Mouse (Mus musculus) limb, embryonic 12.5 days (tissue): ENCODE data around the gene H2-Ke6. TPM values are rescaled to one million over a fixed set of nuclear protein-coding genes. Genes with fewer than 3 reads are reported as not detected.
"Not testable (repeated sequence)": the region's sequence is repeated elsewhere in the genome, so short reads cannot be mapped to it uniquely, and the experiment has no call there.

Experiments used
- ATAC-seq: fragments of 200-750 bp; cut with Nextera tagmentation; 2 replicates; pipeline ENCODE4 v1.8.0; 2017; ENCODE audit warnings: low read depth, moderate TSS enrichment; ENCODE audit not compliant: insufficient number of reproducible peaks, insufficient read depth, low FRiP score, low TSS enrichment
- H3K27ac ChIP-seq: fragments of 300-500 bp; sonication (generic); 2 replicates; pipeline ENCODE4 v1.5.1; 2016; ENCODE audit warnings: mild to moderate bottlenecking, moderate library complexity
- H3K27me3 ChIP-seq: fragments of 300-500 bp; sonication (generic); 2 replicates; pipeline ENCODE4 v1.6.1; 2016; ENCODE audit warnings: mild to moderate bottlenecking, moderate library complexity
- H3K36me3 ChIP-seq: fragments of 300-500 bp; sonication (generic); 2 replicates; pipeline ENCODE4 v1.6.1; 2016; ENCODE audit warnings: mild to moderate bottlenecking, moderate library complexity
- H3K4me1 ChIP-seq: fragments of 300-500 bp; sonication (generic); replicated peaks from 2 replicates; pipeline ENCODE4 v1.6.1; 2016
- H3K4me2 ChIP-seq: fragments of 300-500 bp; sonication (generic); 2 replicates; pipeline ENCODE4 v1.6.1; 2016; ENCODE audit warnings: mild to moderate bottlenecking, moderate library complexity
- H3K4me3 ChIP-seq: fragments of 300-500 bp; sonication (generic); replicated peaks from 2 replicates; pipeline ENCODE4 v1.5.1; 2016; ENCODE audit warnings: mild to moderate bottlenecking
- H3K9ac ChIP-seq: fragments of 300-500 bp; sonication (generic); replicated peaks from 2 replicates; pipeline ENCODE4 v1.6.1; 2016; ENCODE audit warnings: mild to moderate bottlenecking, moderate library complexity
- H3K9me3 ChIP-seq: fragments of 300-500 bp; sonication (generic); 2 replicates; pipeline ENCODE4 v1.6.1; 2016; ENCODE audit warnings: mild to moderate bottlenecking, moderate library complexity
- WGBS: fragments of 180-500 bp; shearing (Covaris S2); methylation state at CpG from one replicate; pipeline ENCODE4 v1.1.7; 2016; 5-methylcytosine and 5-hydroxymethylcytosine counted together
- polyA plus RNA-seq: library from polyadenylated mRNA; unstranded; fragments of >200 nt; fragmentation: Nextera tagmentation; extraction: Ambion mirVana; gene quantifications from 2 replicates; pipeline ENCODE4 v1.2.1, GENCODE M21; 2016

Gene H2-Ke6
- polyA plus RNA-seq, 1 experiment from 2014 or later, result 56.8 TPM

DNA sequence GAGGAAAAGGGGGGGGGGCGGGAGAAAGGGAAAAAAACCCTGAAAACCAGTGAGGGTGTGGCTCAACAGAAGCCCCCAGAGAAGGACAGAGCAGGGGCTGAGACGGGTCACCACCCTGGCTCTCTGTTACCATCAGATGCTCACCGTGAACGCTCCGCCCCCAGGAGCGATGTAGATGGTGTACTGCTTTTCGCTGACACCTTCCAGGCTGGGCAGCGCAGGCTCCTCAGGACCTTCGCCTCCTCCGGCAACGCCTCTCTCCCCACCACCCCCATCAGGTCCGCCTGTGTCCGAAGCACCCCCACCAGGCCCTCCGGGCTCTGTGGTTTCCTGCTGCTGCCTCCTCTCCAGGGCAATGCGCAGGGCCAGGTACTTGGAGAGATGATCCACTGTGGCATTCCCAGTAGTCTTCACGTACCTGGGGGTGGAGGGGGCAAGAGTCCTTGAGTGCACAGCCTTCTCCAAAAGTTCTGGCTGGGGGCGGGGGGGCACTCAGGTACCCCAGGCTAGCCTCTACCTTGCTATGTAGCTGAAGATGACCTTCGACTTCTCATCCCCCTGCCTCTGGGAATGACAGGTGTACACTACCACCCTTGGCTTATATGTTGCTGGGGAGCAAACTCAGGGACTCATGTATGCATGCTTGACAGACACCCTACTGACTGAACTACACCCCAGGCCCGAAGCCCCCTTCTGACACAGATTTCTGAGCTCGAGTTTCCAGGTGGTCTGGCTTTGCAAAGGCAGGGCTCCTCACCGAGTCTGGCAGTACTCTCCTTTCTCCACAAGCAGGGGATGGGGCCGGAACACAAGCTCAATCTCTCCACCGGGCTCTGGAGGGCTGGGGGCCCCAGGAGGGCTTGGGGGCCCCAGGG, 6.1 kb downstream of the H2-Ke6 start:
- H3K4me3 ChIP-seq, result no peak overlapping the region

GRCm38 (mm10) chr17:34013436-34013835, 14.4 kb downstream of the H2-Ke6 start:
- Histone ChIP-seq H3K9ac (no peak overlapping the region), H3K9me3 (0 out of 2 replicates have a peak, but pooled peaks cover 9% of the 10 kb centered on the region), H3K4me3 (no peak overlapping the region), H3K36me3 (no peaks in the 10 kb centered on the region), H3K27me3 (no peaks in the 10 kb centered on the region), H3K4me2 (no peak overlapping the region), H3K27ac (no peak overlapping the region), H3K4me1 (no peaks in the 10 kb centered on the region)
- WGBS, result 95% methylated on average over 8 of the region's 8 CpGs
- no peak for ATAC-seq

More for the DNA sequence above, 6.1 kb downstream of the H2-Ke6 start:
- 93% methylated on average over 22 of the region's 23 CpGs for WGBS
- H3K9ac ChIP-seq, result no peak overlapping the region
- peaks cover 25% of the 10 kb centered on the region for H3K4me1 ChIP-seq
- peaks cover 35% of the 10 kb centered on the region for H3K36me3 ChIP-seq
- no peak overlapping the region for H3K27ac ChIP-seq
- H3K27me3 ChIP-seq, result no peaks in the 10 kb centered on the region
- peaks cover 20% of the 10 kb centered on the region for H3K9me3 ChIP-seq
- no peak overlapping the region; the same call in 1 of the 2 replicates for H3K4me2 ChIP-seq
- ATAC-seq, result no peak

- 69% methylated on average over 5 of the region's 5 CpGs for WGBS
- H3K27me3 ChIP-seq, result 0 out of 2 replicates have a peak, but pooled peaks cover 5% of the 10 kb centered on the region
- H3K4me1 ChIP-seq, result no peaks in the 10 kb centered on the region
- no peak overlapping the region for H3K9ac ChIP-seq
- H3K4me3 ChIP-seq, result no peak overlapping the region
- ATAC-seq, result no peak
- 0 out of 2 replicates have a peak, but pooled peaks cover 2% of the 10 kb centered on the region for H3K9me3 ChIP-seq
- no peak overlapping the region for H3K27ac ChIP-seq
- no peaks in the 10 kb centered on the region for H3K36me3 ChIP-seq
- no peak overlapping the region for H3K4me2 ChIP-seq
Measured at GRCm38 (mm10) chr17:34010156-34010555, 17.7 kb downstream of the H2-Ke6 start.

DNA sequence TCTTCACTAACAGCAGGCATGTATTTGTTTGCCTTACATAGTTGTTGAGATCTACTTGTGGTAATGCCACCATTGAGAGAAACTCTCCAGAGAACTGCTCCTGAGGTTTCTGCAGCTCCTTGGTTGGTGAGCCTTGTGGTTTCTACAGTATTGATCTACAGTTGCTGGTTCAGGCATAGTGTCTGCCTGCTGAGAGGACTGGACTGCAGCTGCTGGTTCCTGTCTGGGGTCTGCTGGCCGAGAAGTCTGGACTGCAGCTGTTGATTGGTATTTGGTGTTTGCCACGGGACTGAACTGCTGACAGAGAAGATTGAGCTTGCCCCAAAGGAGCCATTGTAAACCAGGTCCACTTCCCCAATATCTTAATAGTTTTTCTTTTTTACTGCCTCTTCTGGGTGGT, 21.3 kb downstream of the H2-Ke6 start:
- ATAC-seq, result no peak
- Histone ChIP-seq H3K4me1 (no peaks in the 10 kb centered on the region), H3K9me3 (no peaks in the 10 kb centered on the region), H3K4me3 (no peak overlapping the region), H3K27ac (no peak overlapping the region), H3K27me3 (peaks cover 21% of the 10 kb centered on the region), H3K9ac (no peak overlapping the region), H3K4me2 (no peak overlapping the region), H3K36me3 (no peaks in the 10 kb centered on the region)
- 35% methylated on average over 2 of the region's 2 CpGs for whole genome bisulfite sequencing

DNA sequence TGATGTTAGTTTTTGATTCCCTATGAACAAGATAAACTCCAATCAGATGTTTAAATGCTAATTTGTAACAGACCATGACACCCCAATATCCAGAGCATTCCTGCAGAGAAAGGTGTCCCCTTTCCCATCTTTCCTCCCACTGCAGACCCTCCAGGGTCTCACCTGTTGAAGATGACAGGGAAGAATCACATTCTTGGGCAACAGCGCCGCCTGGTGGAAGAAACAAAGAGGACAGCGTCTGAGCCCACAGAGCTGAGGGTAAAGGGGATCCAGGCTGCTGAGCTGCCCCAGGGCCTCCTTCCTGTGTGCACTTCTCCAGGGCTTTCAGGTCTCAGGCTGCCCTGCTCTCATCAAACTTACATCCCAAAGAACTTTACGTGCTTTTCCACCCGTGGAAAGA, 24.4 kb downstream of the H2-Ke6 start:
- no peak overlapping the region for H3K4me2 ChIP-seq
- WGBS, result 7% methylated on average over 5 of the region's 5 CpGs
- peaks cover 8% of the 10 kb centered on the region; the same call in 1 of the 2 replicates for H3K4me1 ChIP-seq
- peaks cover 52% of the 10 kb centered on the region for H3K27me3 ChIP-seq
- H3K36me3 ChIP-seq, result no peaks in the 10 kb centered on the region
- no peaks in the 10 kb centered on the region for H3K9me3 ChIP-seq
- no peak overlapping the region for H3K27ac ChIP-seq
- no peak for ATAC-seq
- no peak overlapping the region for H3K4me3 ChIP-seq
- no peak overlapping the region for H3K9ac ChIP-seq

DNA sequence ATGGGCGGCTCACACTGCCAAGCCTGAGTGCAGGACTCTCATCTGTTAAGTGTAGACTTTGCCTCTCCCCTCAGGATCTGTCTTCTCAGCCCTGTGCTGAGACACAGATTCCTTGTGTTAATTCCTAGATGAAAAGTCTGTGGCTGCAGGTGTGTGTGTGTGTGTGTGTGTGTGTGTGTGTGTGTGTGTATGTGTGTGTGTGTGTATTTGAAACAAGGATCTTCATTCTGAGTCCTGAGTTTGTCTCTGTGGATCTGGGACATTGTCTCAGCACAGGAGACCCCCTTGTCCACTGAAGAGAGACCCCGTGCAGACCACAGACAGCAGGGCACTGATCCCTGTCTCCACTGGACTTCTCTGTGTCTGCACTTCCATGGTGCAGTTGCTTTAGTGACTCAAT, 27.1 kb downstream of the H2-Ke6 start:
- Histone ChIP-seq H3K4me3 (0 out of 2 replicates have a peak overlapping the region, but pooled peaks have one; percentile 50), H3K27me3 (peaks cover 71% of the 10 kb centered on the region)

GRCm38 (mm10) chr17:34000150-34000537, 27.7 kb downstream of the H2-Ke6 start, which contains the start of gene H2-K1:
TSS of gene H2-K1 (minus strand) at chr17:34000347.
- Histone ChIP-seq H3K4me1 (peaks cover 8% of the 10 kb centered on the region; the same call in 1 of the 2 replicates), H3K36me3 (no peaks in the 10 kb centered on the region), H3K27ac (no peak within 1 kb of the TSS), H3K9ac (peak within 1 kb of the TSS; percentile 60), H3K4me2 (peak within 1 kb of the TSS; percentile 88), H3K9me3 (no peaks in the 10 kb centered on the region), H3K4me3 (peak within 1 kb of the TSS; percentile 50), H3K27me3 (peaks cover 72% of the 10 kb centered on the region)
- ATAC-seq, result peak; percentile 47; the same call in 1 of the 2 replicates
- under 1% methylated on average over 30 of the region's 30 CpGs for WGBS

More for the DNA sequence above, 27.1 kb downstream of the H2-Ke6 start:
- not testable (repeated sequence) for ATAC-seq, H3K4me1 ChIP-seq, H3K9me3 ChIP-seq, H3K4me2 ChIP-seq, H3K27ac ChIP-seq, H3K9ac ChIP-seq, H3K36me3 ChIP-seq
- 54% methylated on average over 2 of the region's 2 CpGs for WGBS

GRCm38 (mm10) chr17:33999341-34000149, 28.3 kb downstream of the H2-Ke6 start:
- no peak overlapping the region for H3K27ac ChIP-seq
- H3K27me3 ChIP-seq, result peaks cover 72% of the 10 kb centered on the region
- H3K4me2 ChIP-seq, result peak overlapping the region; percentile 88
- peak overlapping the region; percentile 60 for H3K9ac ChIP-seq
- H3K4me1 ChIP-seq, result peaks cover 8% of the 10 kb centered on the region; the same call in 1 of the 2 replicates
- no peak for ATAC-seq
- no peaks in the 10 kb centered on the region for H3K9me3 ChIP-seq
- H3K36me3 ChIP-seq, result no peaks in the 10 kb centered on the region
- WGBS, result 2% methylated on average over 75 of the region's 87 CpGs
- peak overlapping the region; percentile 50 for H3K4me3 ChIP-seq

DNA sequence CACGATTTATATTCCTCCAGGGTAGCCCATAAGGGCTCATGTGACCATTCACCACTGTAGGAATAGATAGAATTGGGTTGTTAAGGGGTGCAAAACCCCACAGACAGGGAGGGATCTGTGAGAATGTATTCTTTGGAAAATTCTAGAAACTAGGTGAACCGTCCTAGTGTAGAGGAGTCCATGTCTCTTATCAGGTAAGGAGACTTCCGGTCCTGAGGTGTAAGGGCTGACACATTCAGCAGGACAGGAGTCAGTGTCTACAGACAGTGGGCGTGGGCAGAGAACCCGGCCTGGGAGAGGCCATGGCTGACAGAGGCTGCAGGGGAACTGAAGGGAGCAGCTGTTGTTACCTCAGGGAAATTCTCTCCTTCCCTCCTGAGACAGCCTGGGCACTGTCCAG, 29.2 kb downstream of the H2-Ke6 start:
- ATAC-seq, H3K9ac ChIP-seq, H3K4me3 ChIP-seq, H3K27ac ChIP-seq, H3K36me3 ChIP-seq, H3K4me2 ChIP-seq, H3K9me3 ChIP-seq, H3K4me1 ChIP-seq: not testable (repeated sequence)
- 51% methylated on average over 5 of the region's 5 CpGs for WGBS
- H3K27me3 ChIP-seq, result peaks cover 69% of the 10 kb centered on the region

DNA sequence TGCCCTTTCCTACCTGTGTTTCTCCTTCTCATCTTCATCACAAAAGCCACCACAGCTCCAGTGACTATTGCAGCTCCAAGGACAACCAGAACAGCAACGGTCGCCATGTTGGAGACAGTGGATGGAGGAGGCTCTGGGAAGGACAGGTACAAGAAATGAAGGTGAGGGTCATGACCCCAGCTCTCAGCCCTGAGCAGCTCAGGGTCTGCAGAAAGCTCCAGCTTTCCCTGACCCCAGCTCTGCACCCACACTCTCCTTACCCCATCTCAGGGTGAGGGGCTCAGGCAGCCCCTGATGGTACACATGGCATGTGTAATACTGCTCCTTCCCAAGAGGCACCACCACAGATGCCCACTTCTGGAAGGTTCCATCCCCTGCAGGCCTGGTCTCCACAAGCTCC, 30.8 kb downstream of the H2-Ke6 start:
- ATAC-seq, H3K36me3 ChIP-seq, H3K9me3 ChIP-seq, H3K4me2 ChIP-seq, H3K9ac ChIP-seq, H3K27ac ChIP-seq, H3K4me1 ChIP-seq, H3K4me3 ChIP-seq: not testable (repeated sequence)
- peaks cover 61% of the 10 kb centered on the region for H3K27me3 ChIP-seq
- 92% methylated on average over 2 of the region's 2 CpGs for WGBS

GRCm38 (mm10) chr17:33995651-33996050, 32.2 kb downstream of the H2-Ke6 start:
- Histone ChIP-seq H3K4me1 (peaks cover 8% of the 10 kb centered on the region; the same call in 1 of the 2 replicates), H3K4me2 (no peak overlapping the region), H3K27me3 (peaks cover 48% of the 10 kb centered on the region), H3K36me3 (no peaks in the 10 kb centered on the region), H3K27ac (no peak overlapping the region), H3K9ac (no peak overlapping the region), H3K4me3 (no peak overlapping the region), H3K9me3 (no peaks in the 10 kb centered on the region)
- no peak for ATAC-seq
- WGBS, result 19% methylated on average over 3 of the region's 3 CpGs
